Mouse (Mus musculus): ENCODE results near the gene Iqschfp.

GRCm38 (mm10) chr3:68420927-68421326 lies 528.9 kb downstream of the Iqschfp start:
- TF ChIP-seq POLR2A (IDR thresholded peaks at IDR 0.05; ENCODE audit: borderline replicate concordance, insufficient read depth, low read length) (no peak), CTCF (IDR thresholded peaks at IDR 0.05; ENCODE audit: borderline replicate concordance, insufficient read depth, low read depth, low read length) (no peak)
